18 mouse cellular contexts compared by ENCODE assay signal in genomic region chr4:133613867-133614266, GRCm38 (mm10). TPM values are rescaled to one million over a fixed set of nuclear protein-coding genes. Genes with fewer than 3 reads are reported as not detected.
DNase-seq lines count a peak whose midpoint lies in the region; ATAC-seq and TF ChIP-seq lines count a peak whose summit lies in the region.
"Had no signal": no experiment of that assay in that cellular context is flagged by ENCODE, and none has a peak within 500 bp of the region (broad histone marks: within the 10 kb centered on the region; RNA-seq: fewer than 3 reads in every experiment).

No protein-coding gene starts in this region.

- TF ChIP-seq CTCF in hindbrain, postnatal 0 days (IDR thresholded peaks at IDR 0.05; ENCODE audit: low read depth): no peak
- TF ChIP-seq CTCF in midbrain, postnatal 0 days (IDR thresholded peaks at IDR 0.05): no peak
- no peak for TF ChIP-seq CTCF in bone marrow macrophage, adult 2 months (IDR thresholded peaks at IDR 0.05; ENCODE audit: low read depth, low read length)
- no peak for TF ChIP-seq CTCF in stomach, postnatal 0 days (IDR thresholded peaks at IDR 0.05; ENCODE audit: low read depth)

- H3K4me1 ChIP-seq in hindbrain, postnatal 0 days (ENCODE audit: insufficient read depth, low read length): no peaks in the 10 kb centered on the region
- H3K4me1 ChIP-seq in hindbrain, embryonic 13.5 days (replicated peaks): no peaks in the 10 kb centered on the region
- no peaks in the 10 kb centered on the region for H3K4me1 ChIP-seq in midbrain, postnatal 0 days (ENCODE audit: insufficient read depth, low read length)
- no peaks in the 10 kb centered on the region for H3K4me1 ChIP-seq in midbrain, embryonic 15.5 days
- peaks cover 28% of the 10 kb centered on the region for H3K4me1 ChIP-seq in bone marrow macrophage, adult 2 months (ENCODE audit: control insufficient read depth, insufficient read depth, low read length)
- H3K4me1 ChIP-seq in stomach, postnatal 0 days (replicated peaks; ENCODE audit: control insufficient read depth, insufficient read depth): no peaks in the 10 kb centered on the region
- H3K4me1 ChIP-seq: forebrain, embryonic 15.5 days; midbrain, embryonic 12.5 days; stomach, embryonic 15.5 days had no signal

- no peak overlapping the region for H3K4me3 ChIP-seq in hindbrain, postnatal 0 days (ENCODE audit: low read length)
- no peak overlapping the region for H3K4me3 ChIP-seq in hindbrain, embryonic 13.5 days
- H3K4me3 ChIP-seq in midbrain, postnatal 0 days (ENCODE audit: low read depth, low read length): no peak overlapping the region
- H3K4me3 ChIP-seq in midbrain, embryonic 15.5 days: no peak overlapping the region
- no peak overlapping the region for H3K4me3 ChIP-seq in bone marrow macrophage, adult 2 months (ENCODE audit: insufficient read depth, low read length)
- H3K4me3 ChIP-seq in stomach, postnatal 0 days (ENCODE audit: low read depth, low read length): no peak overlapping the region
- H3K4me3 ChIP-seq: forebrain, embryonic 15.5 days; heart, embryonic 12.5 days; midbrain, embryonic 12.5 days; neural tube, embryonic 13.5 days; stomach, embryonic 15.5 days had no signal

- no peaks in the 10 kb centered on the region for H3K9me3 ChIP-seq in hindbrain, postnatal 0 days (ENCODE audit: low read length)
- peaks cover 5% of the 10 kb centered on the region; the same call in 1 of the 2 replicates for H3K9me3 ChIP-seq in hindbrain, embryonic 13.5 days
- no peaks in the 10 kb centered on the region for H3K9me3 ChIP-seq in midbrain, postnatal 0 days (ENCODE audit: low read length)
- no peaks in the 10 kb centered on the region for H3K9me3 ChIP-seq in midbrain, embryonic 15.5 days
- no peaks in the 10 kb centered on the region for H3K9me3 ChIP-seq in stomach, postnatal 0 days (ENCODE audit: control insufficient read depth, low read length)
- H3K9me3 ChIP-seq: forebrain, embryonic 15.5 days; neural tube, embryonic 13.5 days; stomach, embryonic 15.5 days had no signal

- peak overlapping the region; percentile 16; the same call in 1 of the 2 replicates for H3K27ac ChIP-seq in hindbrain, postnatal 0 days
- H3K27ac ChIP-seq in hindbrain, embryonic 13.5 days: no peak overlapping the region
- no peak overlapping the region for H3K27ac ChIP-seq in midbrain, postnatal 0 days (ENCODE audit: low read depth, low read length)
- no peak overlapping the region for H3K27ac ChIP-seq in midbrain, embryonic 15.5 days
- H3K27ac ChIP-seq in bone marrow macrophage, adult 2 months (ENCODE audit: insufficient read depth, low read depth, low read length): peak overlapping the region; percentile 10; the same call in 1 of the 2 replicates
- H3K27ac ChIP-seq in stomach, postnatal 0 days (replicated peaks): peak overlapping the region; percentile 30; the same call in 1 of the 2 replicates
- H3K27ac ChIP-seq: forebrain, embryonic 15.5 days; liver, embryonic 14.5 days; midbrain, embryonic 12.5 days; neural tube, embryonic 13.5 days; stomach, embryonic 15.5 days had no signal

- no peaks in the 10 kb centered on the region for H3K27me3 ChIP-seq in hindbrain, postnatal 0 days (ENCODE audit: insufficient read depth, low read length)
- H3K27me3 ChIP-seq in hindbrain, embryonic 13.5 days: no peaks in the 10 kb centered on the region
- no peaks in the 10 kb centered on the region for H3K27me3 ChIP-seq in midbrain, postnatal 0 days (ENCODE audit: insufficient read depth, low read length)
- no peaks in the 10 kb centered on the region for H3K27me3 ChIP-seq in midbrain, embryonic 15.5 days (replicated peaks)
- H3K27me3 ChIP-seq in stomach, postnatal 0 days (ENCODE audit: control insufficient read depth, insufficient read depth, low read length): no peaks in the 10 kb centered on the region
- H3K27me3 ChIP-seq: forebrain, embryonic 15.5 days; heart, embryonic 12.5 days; midbrain, embryonic 12.5 days; neural tube, embryonic 13.5 days; stomach, embryonic 15.5 days had no signal

- no peak for TF ChIP-seq EP300 in stomach, postnatal 0 days (optimal IDR thresholded peaks at IDR 0.05)

- peaks cover 11% of the 10 kb centered on the region; the same call in 1 of the 2 replicates for H3K36me3 ChIP-seq in hindbrain, postnatal 0 days (ENCODE audit: insufficient read depth, low read length)
- peaks cover 73% of the 10 kb centered on the region for H3K36me3 ChIP-seq in hindbrain, embryonic 13.5 days
- peaks cover 34% of the 10 kb centered on the region for H3K36me3 ChIP-seq in midbrain, postnatal 0 days (ENCODE audit: insufficient read depth, low read length)
- peaks cover 16% of the 10 kb centered on the region for H3K36me3 ChIP-seq in midbrain, embryonic 15.5 days (replicated peaks)
- H3K36me3 ChIP-seq in stomach, postnatal 0 days (ENCODE audit: control insufficient read depth, insufficient read depth, low read length): no peaks in the 10 kb centered on the region

- no peak overlapping the region for H3K9ac ChIP-seq in hindbrain, postnatal 0 days (replicated peaks; ENCODE audit: low read length)
- H3K9ac ChIP-seq in hindbrain, embryonic 13.5 days: no peak overlapping the region
- H3K9ac ChIP-seq in midbrain, postnatal 0 days (replicated peaks; ENCODE audit: low read length, poor library complexity, severe bottlenecking): no peak overlapping the region
- H3K9ac ChIP-seq in midbrain, embryonic 15.5 days: no peak overlapping the region
- H3K9ac ChIP-seq in stomach, postnatal 0 days (ENCODE audit: low read length): no peak overlapping the region; the same call in 1 of the 2 replicates
- H3K9ac ChIP-seq: forebrain, embryonic 15.5 days; heart, embryonic 12.5 days; liver, embryonic 14.5 days; lung, embryonic 14.5 days; midbrain, embryonic 12.5 days; neural tube, embryonic 13.5 days; stomach, embryonic 15.5 days had no signal

- 100% methylated on average over 3 of the region's 4 CpGs for WGBS in hindbrain, postnatal 0 days
- WGBS in hindbrain, embryonic 13.5 days: 88% methylated on average over 4 of the region's 4 CpGs
- 82% methylated on average over 4 of the region's 4 CpGs for WGBS in midbrain, postnatal 0 days
- WGBS in midbrain, embryonic 15.5 days: 91% methylated on average over 4 of the region's 4 CpGs
- WGBS in stomach, postnatal 0 days: 72% methylated on average over 4 of the region's 4 CpGs

- DNase-seq in hindbrain, postnatal 0 days (ENCODE audit: low spot score): no peak
- no peak for DNase-seq in midbrain, postnatal 0 days (ENCODE audit: low spot score)
- DNase-seq in stomach, postnatal 0 days (ENCODE audit: low spot score): peak; percentile 12
- no peak for DNase-seq in adrenal gland, adult (ENCODE audit: inconsistent age in 2 of 2, low spot score in 1 of 2)
- DNase-seq: embryo, embryonic 11 days; gastrocnemius, postnatal 10 days; kidney, adult 8-10 months; kidney, postnatal 14 days; lung, embryonic 14.5 days had no signal

- ATAC-seq in hindbrain, postnatal 0 days: peak; percentile 30
- no peak for ATAC-seq in hindbrain, embryonic 13.5 days (ENCODE audit: low FRiP score)
- ATAC-seq in midbrain, postnatal 0 days (ENCODE audit: low FRiP score): 0 out of 2 replicates have a peak, but pooled peaks have one; percentile 5
- ATAC-seq in midbrain, embryonic 15.5 days (replicated peaks): no peak
- no peak for ATAC-seq in stomach, postnatal 0 days (ENCODE audit: low FRiP score, low TSS enrichment)
- ATAC-seq: forebrain, embryonic 15.5 days had no signal

- no peak for TF ChIP-seq POLR2A in bone marrow macrophage, adult 2 months (IDR thresholded peaks at IDR 0.05; ENCODE audit: borderline replicate concordance, low read depth, low read length)

- no peak overlapping the region for H3K4me2 ChIP-seq in hindbrain, postnatal 0 days (ENCODE audit: low read depth, low read length)
- H3K4me2 ChIP-seq in hindbrain, embryonic 13.5 days: no peak overlapping the region
- H3K4me2 ChIP-seq in midbrain, postnatal 0 days (ENCODE audit: low read depth, low read length, poor library complexity, severe bottlenecking): no peak overlapping the region
- no peak overlapping the region for H3K4me2 ChIP-seq in midbrain, embryonic 15.5 days
- no peak overlapping the region for H3K4me2 ChIP-seq in stomach, postnatal 0 days (replicated peaks; ENCODE audit: low read depth)
- H3K4me2 ChIP-seq: forebrain, embryonic 15.5 days; heart, embryonic 12.5 days; lung, embryonic 14.5 days; midbrain, embryonic 12.5 days; neural tube, embryonic 13.5 days; stomach, embryonic 15.5 days had no signal

RNA-seq across cellular contexts. Expression of gene Sfn, which starts 11.9 kb away (rescaled TPM):
- 1.1 and 2.8 TPM in 2 replicates for total RNA-seq in hindbrain, postnatal 0 days (2014; rRNA removed)
- 1.2 and 1.4 TPM in 2 replicates for polyA plus RNA-seq in hindbrain, postnatal 0 days (2015; fragmentation: Nextera tagmentation; extraction: Ambion mirVana)
- 2.8 and 4.1 TPM in 2 replicates for polyA plus RNA-seq in hindbrain, embryonic 13.5 days (2015; fragmentation: Nextera tagmentation; extraction: Ambion mirVana)
- 2.0 and 3.6 TPM in 2 replicates for total RNA-seq in midbrain, postnatal 0 days (2014; rRNA removed)
- polyA plus RNA-seq in midbrain, postnatal 0 days (2015; fragmentation: Nextera tagmentation; extraction: Ambion mirVana): 0.67 and 0.86 TPM in 2 replicates
- 1.2 and 3.4 TPM in 2 replicates for polyA plus RNA-seq in midbrain, embryonic 15.5 days (2015; fragmentation: Nextera tagmentation; extraction: Ambion mirVana)
- polyA plus RNA-seq in bone marrow macrophage, adult 2 months (2012; ENCODE audit: insufficient read depth, insufficient read length, missing spikeins): 2.5 and 3.3 TPM in 2 replicates
- 355 and 371 TPM in 2 replicates for polyA plus RNA-seq in stomach, postnatal 0 days (2015; fragmentation: Nextera tagmentation; extraction: Ambion mirVana)

RNA-seq across cellular contexts. Expression of gene Gpn2, which starts 29.7 kb away (rescaled TPM):
- 20.0 and 32.2 TPM in 2 replicates for total RNA-seq in hindbrain, postnatal 0 days (2014; rRNA removed)
- polyA plus RNA-seq in hindbrain, postnatal 0 days (2015; fragmentation: Nextera tagmentation; extraction: Ambion mirVana): 16.9 and 18.6 TPM in 2 replicates
- polyA plus RNA-seq in hindbrain, embryonic 13.5 days (2015; fragmentation: Nextera tagmentation; extraction: Ambion mirVana): 17.7 and 22.2 TPM in 2 replicates
- total RNA-seq in midbrain, postnatal 0 days (2014; rRNA removed): 22.7 and 23.6 TPM in 2 replicates
- polyA plus RNA-seq in midbrain, postnatal 0 days (2015; fragmentation: Nextera tagmentation; extraction: Ambion mirVana): 16.2 and 16.7 TPM in 2 replicates
- 18.2 and 21.2 TPM in 2 replicates for polyA plus RNA-seq in midbrain, embryonic 15.5 days (2015; fragmentation: Nextera tagmentation; extraction: Ambion mirVana)
- 9.3 and 11.2 TPM in 2 replicates for polyA plus RNA-seq in bone marrow macrophage, adult 2 months (2012; ENCODE audit: insufficient read depth, insufficient read length, missing spikeins)
- 13.9 and 14.8 TPM in 2 replicates for polyA plus RNA-seq in stomach, postnatal 0 days (2015; fragmentation: Nextera tagmentation; extraction: Ambion mirVana)

RNA-seq across cellular contexts. Expression of gene Zdhhc18, which starts 36.1 kb away (rescaled TPM):
- 17.4 and 22.6 TPM in 2 replicates for total RNA-seq in hindbrain, postnatal 0 days (2014; rRNA removed)
- 8.2 and 10.2 TPM in 2 replicates for polyA plus RNA-seq in hindbrain, postnatal 0 days (2015; fragmentation: Nextera tagmentation; extraction: Ambion mirVana)
- polyA plus RNA-seq in hindbrain, embryonic 13.5 days (2015; fragmentation: Nextera tagmentation; extraction: Ambion mirVana): 3.4 and 4.4 TPM in 2 replicates
- total RNA-seq in midbrain, postnatal 0 days (2014; rRNA removed): 19.2 and 26.7 TPM in 2 replicates
- polyA plus RNA-seq in midbrain, postnatal 0 days (2015; fragmentation: Nextera tagmentation; extraction: Ambion mirVana): 5.9 and 7.3 TPM in 2 replicates
- polyA plus RNA-seq in midbrain, embryonic 15.5 days (2015; fragmentation: Nextera tagmentation; extraction: Ambion mirVana): 6.4 and 9.3 TPM in 2 replicates
- 19.4 and 27.4 TPM in 2 replicates for polyA plus RNA-seq in bone marrow macrophage, adult 2 months (2012; ENCODE audit: insufficient read depth, insufficient read length, missing spikeins)
- 1.6 and 3.6 TPM in 2 replicates for polyA plus RNA-seq in stomach, postnatal 0 days (2015; fragmentation: Nextera tagmentation; extraction: Ambion mirVana)

RNA-seq across cellular contexts. Expression of gene Gpatch3, which starts 39.3 kb away (rescaled TPM):
- 8.3 and 8.8 TPM in 2 replicates for total RNA-seq in hindbrain, postnatal 0 days (2014; rRNA removed)
- 6.1 and 6.3 TPM in 2 replicates for polyA plus RNA-seq in hindbrain, postnatal 0 days (2015; fragmentation: Nextera tagmentation; extraction: Ambion mirVana)
- polyA plus RNA-seq in hindbrain, embryonic 13.5 days (2015; fragmentation: Nextera tagmentation; extraction: Ambion mirVana): 6.7 and 8.3 TPM in 2 replicates
- total RNA-seq in midbrain, postnatal 0 days (2014; rRNA removed): 8.7 and 10.3 TPM in 2 replicates
- 5.6 and 6.3 TPM in 2 replicates for polyA plus RNA-seq in midbrain, postnatal 0 days (2015; fragmentation: Nextera tagmentation; extraction: Ambion mirVana)
- polyA plus RNA-seq in midbrain, embryonic 15.5 days (2015; fragmentation: Nextera tagmentation; extraction: Ambion mirVana): 8.1 and 9.1 TPM in 2 replicates
- 12.9 and 17.4 TPM in 2 replicates for polyA plus RNA-seq in bone marrow macrophage, adult 2 months (2012; ENCODE audit: insufficient read depth, insufficient read length, missing spikeins)
- polyA plus RNA-seq in stomach, postnatal 0 days (2015; fragmentation: Nextera tagmentation; extraction: Ambion mirVana): 3.6 and 3.8 TPM in 2 replicates

RNA-seq across cellular contexts. Expression of gene Pigv, which starts 58.6 kb away (rescaled TPM):
- 11.3 and 13.4 TPM in 2 replicates for total RNA-seq in hindbrain, postnatal 0 days (2014; rRNA removed)
- polyA plus RNA-seq in hindbrain, postnatal 0 days (2015; fragmentation: Nextera tagmentation; extraction: Ambion mirVana): 13.0 and 14.0 TPM in 2 replicates
- 13.4 and 14.1 TPM in 2 replicates for polyA plus RNA-seq in hindbrain, embryonic 13.5 days (2015; fragmentation: Nextera tagmentation; extraction: Ambion mirVana)
- 8.9 and 15.9 TPM in 2 replicates for total RNA-seq in midbrain, postnatal 0 days (2014; rRNA removed)
- polyA plus RNA-seq in midbrain, postnatal 0 days (2015; fragmentation: Nextera tagmentation; extraction: Ambion mirVana): 13.5 and 14.8 TPM in 2 replicates
- polyA plus RNA-seq in midbrain, embryonic 15.5 days (2015; fragmentation: Nextera tagmentation; extraction: Ambion mirVana): 16.0 and 16.2 TPM in 2 replicates
- polyA plus RNA-seq in bone marrow macrophage, adult 2 months (2012; ENCODE audit: insufficient read depth, insufficient read length, missing spikeins): 15.5 and 16.6 TPM in 2 replicates
- polyA plus RNA-seq in stomach, postnatal 0 days (2015; fragmentation: Nextera tagmentation; extraction: Ambion mirVana): 11.5 and 13.0 TPM in 2 replicates

Comparison
In these comparisons a context has a peak if more than half of its experiments do, and no peak if none do; other contexts are left out.
1. ATAC-seq: peak in hindbrain, postnatal 0 days (single experiment) and midbrain, postnatal 0 days (single experiment); none in hindbrain, embryonic 13.5 days (single experiment), midbrain, embryonic 15.5 days (single experiment) and stomach, postnatal 0 days (single experiment).
2. H3K27ac ChIP-seq: peak in hindbrain, postnatal 0 days (single experiment), bone marrow macrophage, adult 2 months (single experiment) and stomach, postnatal 0 days (single experiment); none in hindbrain, embryonic 13.5 days (single experiment), midbrain, postnatal 0 days (single experiment) and midbrain, embryonic 15.5 days (single experiment).
3. RNA of gene Sfn, which starts 11.9 kb away (polyA plus RNA-seq): 355 to 371 TPM in stomach, postnatal 0 days; 2.8 to 4.1 TPM in hindbrain, embryonic 13.5 days, 1.2 to 3.4 TPM in midbrain, embryonic 15.5 days, 2.5 to 3.3 TPM in bone marrow macrophage, adult 2 months, 1.2 to 1.4 TPM in hindbrain, postnatal 0 days and 0.67 to 0.86 TPM in midbrain, postnatal 0 days; every median in the first group is over 10 times any median in the second.